Mouse (Mus musculus): ENCODE measurements at regions not wholly inside any gene's neighbourhood (a gene's known extent, or its start where the extent isn't known, plus 50 kb on each side); places are given as distances from the start of the nearest gene placed in this dataset.

GRCm38 (mm10) chr16:97278913-97279312, 77.6 kb upstream of the Bace2 start:
- H3K27ac ChIP-seq, result no peak overlapping the region
- no peak overlapping the region for H3K4me3 ChIP-seq
- no peak for TF ChIP-seq CTCF (conservative IDR thresholded peaks at IDR 0.05)
- no peak for DNase-seq (ENCODE audit: low spot score in 2 of 2)

- no peak for DNase-seq (ENCODE audit: low spot score in 2 of 2)
- TF ChIP-seq CTCF (conservative IDR thresholded peaks at IDR 0.05), result no peak
- H3K4me3 ChIP-seq, result no peak overlapping the region
- H3K27ac ChIP-seq, result no peak overlapping the region
Observed at GRCm38 (mm10) chr16:97281615-97282110, 74.9 kb upstream of the Bace2 start.

GRCm38 (mm10) chr16:97282943-97283342, 73.6 kb upstream of the Bace2 start:
- no peak overlapping the region for H3K27ac ChIP-seq

GRCm38 (mm10) chr16:97285886-97286447, 70.6 kb upstream of the Bace2 start:
- TF ChIP-seq CTCF (conservative IDR thresholded peaks at IDR 0.05), result no peak
- Histone ChIP-seq H3K4me3 (no peak overlapping the region), H3K27ac (peak overlapping the region; percentile 62)
- peak; percentile 34 to 40 for DNase-seq (ENCODE audit: low spot score in 2 of 2)

More at GRCm38 (mm10) chr16:97282943-97283342, 73.6 kb upstream of the Bace2 start:
- DNase-seq (ENCODE audit: low spot score in 2 of 2), result no peak
- H3K4me3 ChIP-seq, result no peak overlapping the region
- TF ChIP-seq CTCF (conservative IDR thresholded peaks at IDR 0.05), result no peak

GRCm38 (mm10) chr16:97286717-97287116, 69.8 kb upstream of the Bace2 start:
- H3K4me3 ChIP-seq, result no peak overlapping the region
- TF ChIP-seq CTCF (conservative IDR thresholded peaks at IDR 0.05), result no peak
- peak overlapping the region; percentile 62 for H3K27ac ChIP-seq
- peak; percentile 63 to 74 for DNase-seq (ENCODE audit: low spot score in 2 of 2)

- no peak for TF ChIP-seq CTCF (conservative IDR thresholded peaks at IDR 0.05)
- H3K27ac ChIP-seq, result peak overlapping the region; percentile 4; the same call in 1 of the 2 replicates
Observed at GRCm38 (mm10) chr16:97288634-97289033, 67.9 kb upstream of the Bace2 start.

GRCm38 (mm10) chr16:97292484-97293048, 64.0 kb upstream of the Bace2 start:
- Histone ChIP-seq H3K27ac (no peak overlapping the region), H3K4me3 (peak overlapping the region; percentile 33; the same call in 1 of the 2 replicates)
- DNase-seq (ENCODE audit: low spot score in 2 of 2), result no peak
- TF ChIP-seq CTCF (conservative IDR thresholded peaks at IDR 0.05), result no peak

More at GRCm38 (mm10) chr16:97288634-97289033, 67.9 kb upstream of the Bace2 start:
- DNase-seq (ENCODE audit: low spot score in 2 of 2), result peak in 1 of 2 experiments; percentile 73
- no peak overlapping the region for H3K4me3 ChIP-seq

- TF ChIP-seq CTCF (conservative IDR thresholded peaks at IDR 0.05), result peak; percentile 94
- peak overlapping the region; percentile 33; the same call in 1 of the 2 replicates for H3K4me3 ChIP-seq
- H3K27ac ChIP-seq, result no peak overlapping the region
- DNase-seq (ENCODE audit: low spot score in 2 of 2), result peak; percentile 67 to 89
Observed at GRCm38 (mm10) chr16:97293273-97293672, 63.3 kb upstream of the Bace2 start.

- Histone ChIP-seq H3K4me3 (no peak overlapping the region), H3K27ac (no peak overlapping the region)
- TF ChIP-seq CTCF (conservative IDR thresholded peaks at IDR 0.05), result no peak
- peak in 1 of 2 experiments; percentile 14 for DNase-seq (ENCODE audit: low spot score in 2 of 2)
Observed at GRCm38 (mm10) chr16:97297140-97297539, 59.4 kb upstream of the Bace2 start.

GRCm38 (mm10) chr16:97304156-97304735, 52.3 kb upstream of the Bace2 start:
- peak in 1 of 2 experiments; percentile 12 for DNase-seq (ENCODE audit: low spot score in 2 of 2)
- H3K27ac ChIP-seq, result no peak overlapping the region
- no peak overlapping the region for H3K4me3 ChIP-seq
- peak; percentile 60 for TF ChIP-seq CTCF (conservative IDR thresholded peaks at IDR 0.05)

All from layer of hippocampus, adult 2 months (tissue).